Mouse (Mus musculus) NIH3T3 (cell line): ENCODE measurements around the gene 1700056E22Rik.
A peak's percentile ranks its signal among the peaks of the same experiment; 100 is the strongest.

ENCODE experiments used
- DNase-seq: peaks from one replicate; pipeline ENCODE4 v3.0.0-alpha.2; 2012; ENCODE audit warnings: low read depth

1700056E22Rik gene

DNA sequence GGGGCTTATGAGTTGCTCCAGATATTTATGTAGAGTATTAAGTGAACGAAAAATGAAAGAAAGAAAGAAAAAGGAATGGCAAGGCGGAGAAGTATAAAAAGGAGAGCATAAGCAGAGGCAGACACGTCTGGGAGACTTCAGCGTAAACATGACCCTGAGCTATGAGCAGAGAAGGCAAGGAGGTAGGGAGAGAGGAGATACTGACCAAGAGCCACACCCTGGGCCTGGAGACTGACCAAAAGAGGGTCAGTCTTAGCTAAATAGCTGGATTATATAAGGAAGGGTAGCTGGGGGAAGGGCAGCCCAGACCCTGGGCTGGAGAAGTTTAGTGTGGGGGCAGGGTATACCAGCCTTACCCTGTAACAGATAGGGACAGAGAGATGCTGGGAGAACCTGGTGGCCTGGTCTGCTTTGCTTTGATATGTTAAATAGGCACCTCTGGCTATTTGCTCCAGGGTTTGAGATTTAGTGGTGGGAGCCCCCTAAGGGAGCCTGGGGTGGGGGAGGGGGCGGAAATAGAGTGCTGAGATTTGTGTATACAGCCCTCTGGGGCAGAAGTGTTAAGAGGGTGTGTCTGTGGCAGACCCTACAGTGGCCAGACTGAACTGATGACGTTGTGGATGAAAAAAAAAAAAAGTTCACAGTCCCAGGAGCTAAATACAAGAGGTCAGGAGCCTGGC, 14.9 kb downstream of the 1700056E22Rik start:
- no peak for DNase-seq

DNA sequence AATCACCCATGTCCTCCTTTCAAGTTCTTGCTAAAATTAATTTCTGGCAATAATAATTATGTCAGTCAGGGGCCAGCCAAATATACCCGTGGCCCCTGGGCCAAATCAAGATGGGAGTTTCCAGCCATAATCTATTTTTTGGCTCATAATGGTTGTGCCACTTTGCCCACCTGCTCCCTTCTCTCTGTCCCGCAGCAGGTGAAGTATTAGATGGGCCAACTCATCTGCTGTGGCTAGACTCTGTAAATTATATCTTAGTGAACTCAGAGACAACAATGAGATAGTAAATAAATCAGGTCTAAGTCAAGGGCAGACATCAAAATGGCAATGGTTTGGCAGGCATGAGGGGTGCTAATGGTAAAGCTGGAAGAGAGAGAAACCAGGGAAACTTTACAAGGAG, 16.5 kb downstream of the 1700056E22Rik start:
- DNase-seq, result no peak

DNA sequence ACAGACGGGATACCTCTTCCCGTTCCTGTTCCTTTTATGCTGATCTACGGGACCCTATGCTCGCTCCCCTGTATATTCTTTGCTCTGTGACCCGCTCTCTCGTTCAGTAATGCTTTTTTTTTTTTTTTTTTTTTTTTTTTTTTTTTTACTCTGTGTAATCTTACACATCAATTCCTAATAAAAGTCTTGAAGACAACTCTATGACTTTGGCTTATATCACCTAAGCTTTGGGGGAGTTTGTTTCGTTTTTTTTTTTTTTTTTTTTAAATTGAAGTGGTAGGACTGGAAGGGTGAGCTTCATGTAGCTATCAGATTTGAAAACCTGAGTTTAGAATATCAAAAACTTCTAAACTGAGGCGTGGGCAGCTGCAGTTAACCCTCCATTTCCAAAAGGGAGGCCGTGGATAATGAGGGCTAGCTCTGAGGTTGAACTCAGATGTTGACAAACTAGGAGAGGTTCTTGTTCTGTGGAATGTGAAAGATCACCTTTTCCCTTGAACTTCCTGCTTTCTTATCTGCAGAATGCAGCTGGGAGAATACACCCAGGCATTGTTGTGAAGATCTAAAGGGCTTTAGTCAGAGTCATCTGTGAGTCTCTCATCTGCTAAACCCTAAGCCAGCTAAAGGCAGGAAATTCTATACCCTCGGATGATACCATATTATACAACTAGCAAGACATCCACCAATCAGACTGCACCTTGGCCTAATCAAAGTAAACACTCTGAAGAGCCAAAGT, 17.9 kb downstream of the 1700056E22Rik start:
- DNase-seq, result no peak

DNA sequence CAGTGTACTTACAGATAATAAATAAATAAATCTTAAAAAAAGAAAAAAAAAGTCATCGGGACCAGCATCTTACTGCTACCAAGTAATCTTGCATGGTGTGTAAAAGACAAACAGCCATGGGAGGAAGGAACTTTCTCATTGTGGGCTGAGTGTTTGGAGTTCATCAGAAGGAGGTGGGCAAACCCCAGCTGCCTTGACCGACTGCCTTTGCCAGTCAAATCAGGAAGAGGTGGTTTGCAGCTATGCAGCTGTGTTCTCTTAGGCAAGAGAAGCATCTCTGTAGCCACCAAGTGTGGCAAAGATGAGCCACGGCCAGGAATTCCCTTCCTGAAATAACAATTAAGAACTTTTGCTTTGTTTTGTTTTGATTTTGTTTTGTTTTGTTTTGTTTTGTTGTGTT, 20.0 kb downstream of the 1700056E22Rik start:
- no peak for DNase-seq

DNA sequence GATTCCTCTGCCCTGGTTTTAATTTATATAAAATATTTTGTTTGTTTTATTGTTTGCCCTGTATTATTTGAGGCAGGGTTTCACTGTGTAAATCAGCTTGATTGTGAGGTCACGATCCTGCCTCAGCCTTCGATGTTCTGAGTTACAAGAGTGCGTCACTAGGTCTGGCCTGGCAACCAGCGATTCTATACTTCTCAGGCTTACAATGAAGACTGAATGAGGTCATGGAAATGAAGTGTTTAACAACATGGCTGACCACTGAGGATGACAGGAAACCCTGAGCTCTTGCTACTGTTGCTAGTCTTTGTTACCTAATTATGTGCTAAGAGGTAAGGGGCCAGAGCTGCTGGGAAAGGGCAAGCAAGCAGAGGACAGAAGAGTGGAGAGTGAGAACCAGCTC, 21.0 kb downstream of the 1700056E22Rik start, which contains the start of gene Dusp10:
TSS of gene Dusp10 (plus strand) at position 197 of the 400 bp plus-strand sequence.
- no peak for DNase-seq

DNA sequence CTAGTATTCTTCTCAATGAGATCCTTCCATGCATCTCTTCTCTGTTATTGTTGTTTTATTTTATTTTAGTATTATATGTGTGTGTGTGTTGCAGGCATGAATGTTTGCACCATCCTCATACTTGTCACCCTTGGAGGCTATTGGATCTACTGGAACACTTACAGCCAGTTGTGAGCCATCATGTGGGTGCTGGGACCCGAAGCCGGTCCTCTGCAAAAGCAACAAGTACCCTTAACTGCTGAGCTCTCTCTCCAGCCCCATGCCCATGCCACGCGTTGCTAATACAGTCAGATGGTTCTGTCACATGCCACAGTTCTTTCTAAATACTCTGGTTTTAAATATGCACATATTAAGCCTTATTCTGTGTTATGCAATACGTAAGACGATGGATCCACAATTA, 22.8 kb downstream of the 1700056E22Rik start:
- DNase-seq, result no peak

DNA sequence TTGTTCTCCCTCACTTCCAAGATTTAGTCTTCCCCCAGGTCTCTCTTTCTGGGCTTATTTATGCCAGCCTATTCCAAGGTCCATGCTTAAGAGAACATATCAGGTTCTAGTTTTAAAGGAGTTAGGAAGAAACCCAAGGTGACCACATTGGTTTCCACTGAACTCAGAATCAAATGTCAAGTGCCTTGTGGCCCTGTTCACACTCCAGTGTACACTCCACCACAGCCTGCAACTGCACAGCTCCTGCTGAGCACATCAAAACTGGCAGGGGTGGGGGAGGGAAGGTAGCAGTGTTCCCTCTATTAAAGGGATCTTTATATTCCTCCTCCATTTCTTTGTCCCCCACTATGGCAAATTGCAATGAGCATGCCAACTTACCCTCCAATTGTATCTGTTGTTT, 28.0 kb downstream of the 1700056E22Rik start:
- no peak for DNase-seq

DNA sequence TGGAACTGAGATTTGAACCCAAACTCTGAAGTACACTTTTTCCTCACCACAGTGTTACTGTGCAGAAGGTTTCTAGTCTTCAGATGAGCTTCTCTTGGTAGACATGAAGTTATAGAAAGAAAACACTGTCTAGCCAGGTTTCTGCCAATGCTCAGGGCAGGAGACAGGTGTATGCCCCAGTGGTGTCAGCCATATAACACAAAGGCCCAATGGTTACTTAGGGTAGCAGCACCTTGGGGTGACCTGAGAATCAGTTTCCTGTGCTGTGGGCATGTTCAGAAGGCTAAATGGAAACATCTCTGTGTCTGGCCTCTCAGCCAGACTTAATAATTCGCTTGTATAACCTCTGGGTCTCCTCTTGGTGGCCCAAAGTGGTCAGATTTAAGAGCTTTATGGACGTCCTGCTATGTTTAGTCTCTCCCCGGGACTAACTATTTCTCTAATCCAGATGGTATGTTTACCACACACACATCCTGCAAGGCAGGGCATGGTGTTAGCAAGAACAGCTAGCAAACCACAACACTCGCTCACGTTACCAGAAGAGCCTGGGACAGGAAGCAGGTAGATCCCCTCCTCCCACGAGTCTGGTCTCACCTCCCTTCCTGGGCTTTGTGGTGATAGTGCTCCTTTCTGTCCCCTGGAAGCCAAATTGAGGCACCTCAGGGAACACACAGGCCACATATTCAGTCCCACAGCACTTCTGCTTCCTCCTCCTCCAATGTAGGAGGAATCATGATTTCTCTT, 28.6 kb downstream of the 1700056E22Rik start:
- no peak for DNase-seq

DNA sequence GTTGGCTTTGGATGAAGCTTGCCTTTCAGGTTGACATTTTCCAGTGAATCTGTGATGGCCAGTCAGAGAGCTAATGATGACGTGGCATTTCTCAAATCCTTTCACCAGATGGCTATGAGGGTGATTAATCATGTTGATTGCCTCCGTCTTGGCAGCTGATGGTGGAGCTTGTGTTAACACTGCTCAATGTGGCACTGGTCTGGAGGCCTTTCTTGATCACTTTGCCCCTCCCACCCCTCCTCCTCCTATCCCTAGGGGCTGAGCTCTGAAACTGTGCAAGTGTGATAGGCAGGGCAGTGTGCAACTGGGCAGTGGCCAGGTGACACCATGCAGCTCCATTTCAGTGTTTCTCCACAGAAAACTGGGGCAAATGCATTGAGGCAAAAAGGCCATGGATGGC, 29.8 kb downstream of the 1700056E22Rik start:
- DNase-seq, result peak; percentile 79

DNA sequence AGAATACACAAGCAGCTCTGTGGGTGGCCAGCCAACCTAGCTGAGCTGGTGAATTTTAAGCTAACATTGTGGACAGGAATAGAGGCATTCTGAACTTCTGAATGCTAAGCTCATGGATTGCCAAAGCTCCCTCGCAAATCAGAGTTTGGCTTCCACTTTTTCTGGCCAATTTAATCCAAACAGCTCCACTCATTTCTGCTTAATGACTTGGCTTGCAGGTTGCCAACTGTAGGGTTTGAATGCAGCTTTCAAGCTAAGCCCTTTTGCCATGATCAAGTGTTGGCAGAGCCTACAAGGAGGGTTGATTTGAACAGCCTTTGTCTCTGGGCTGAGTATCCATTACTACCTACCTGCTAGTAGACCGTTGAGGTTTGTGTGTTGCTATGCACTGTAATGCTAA, 31.6 kb downstream of the 1700056E22Rik start:
- no peak for DNase-seq

DNA sequence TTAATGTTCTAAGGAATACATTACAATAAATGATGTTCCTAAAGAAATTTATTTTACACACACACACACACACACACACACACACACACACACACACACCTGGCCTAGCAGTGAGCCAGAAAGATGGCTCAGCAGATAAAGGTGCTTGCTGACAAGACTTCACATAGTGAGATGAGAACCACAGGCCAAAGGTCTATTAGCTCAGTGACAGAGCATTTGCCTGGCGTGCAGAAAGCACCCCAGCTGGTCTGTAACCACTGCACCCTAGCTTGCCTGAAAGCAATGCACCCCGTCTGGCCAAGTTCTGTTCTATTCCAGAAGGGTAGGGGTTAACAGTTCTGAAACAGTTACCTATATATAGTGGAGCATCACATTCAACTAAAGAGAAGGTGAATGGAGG, 36.9 kb downstream of the 1700056E22Rik start:
- no peak for DNase-seq

DNA sequence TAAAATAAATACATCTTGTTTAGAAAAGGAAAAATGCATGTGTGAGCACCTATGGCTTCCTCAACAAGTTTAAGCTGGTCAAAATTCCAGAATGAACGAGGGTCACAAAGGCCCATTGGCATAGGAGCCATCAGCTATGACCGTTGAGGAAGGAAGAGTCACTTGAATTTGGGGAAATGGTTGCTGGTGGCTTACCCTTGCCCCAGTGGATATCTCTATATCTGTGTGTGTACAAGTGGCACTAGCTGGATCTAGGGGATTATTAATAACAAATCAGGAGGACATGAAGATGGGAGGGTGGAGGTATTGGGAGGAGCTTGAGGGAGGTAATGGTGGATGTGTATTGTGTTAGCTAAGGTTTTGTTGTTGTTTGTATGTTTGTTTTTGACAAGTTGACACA, 42.2 kb downstream of the 1700056E22Rik start:
- DNase-seq, result no peak

DNA sequence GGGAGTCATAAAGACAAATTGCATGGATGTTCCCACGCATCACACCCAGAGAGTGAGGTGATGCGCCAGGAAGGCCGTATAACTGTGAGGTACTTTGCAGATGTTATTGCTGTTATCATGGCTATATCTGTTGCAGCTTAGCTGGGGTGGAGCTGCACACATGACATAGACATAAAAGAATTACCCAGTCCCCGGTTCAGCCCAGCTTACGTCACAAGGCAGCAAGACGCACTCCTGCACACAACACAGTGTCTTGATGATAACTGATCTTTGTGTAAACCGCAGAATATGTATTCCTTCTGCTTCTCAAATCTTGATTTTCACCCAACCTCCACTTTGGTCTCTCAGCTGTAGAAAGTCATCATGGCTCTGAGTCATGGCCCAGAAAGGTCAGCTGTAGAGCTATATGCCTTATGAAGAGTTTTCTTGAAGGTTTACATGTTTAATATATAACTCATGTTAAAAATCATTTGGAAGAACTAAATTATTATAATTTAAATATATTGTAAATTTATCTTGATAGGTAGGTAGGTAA, 46.3 kb downstream of the 1700056E22Rik start:
- peak; percentile 52 for DNase-seq
